Mouse (Mus musculus) embryo, embryonic 10.5 days (tissue): ENCODE measurements around the gene Ptf1a.
A peak's percentile ranks its signal among the peaks of the same experiment; 100 is the strongest.

Experiments used
- DNase-seq: peaks from one replicate; pipeline ENCODE4 v3.0.0-alpha.2; 2015; ENCODE audit warnings: low spot score

The Ptf1a gene

GRCm38 (mm10) chr2:19452531-19453055, 7.1 kb downstream of the Ptf1a start:
- peak; percentile 21 for DNase-seq

GRCm38 (mm10) chr2:19455228-19455627, 9.8 kb downstream of the Ptf1a start:
- peak; percentile 58 for DNase-seq

GRCm38 (mm10) chr2:19455857-19456482, 10.5 kb downstream of the Ptf1a start:
- DNase-seq, result no peak

GRCm38 (mm10) chr2:19458785-19459184, 13.3 kb downstream of the Ptf1a start:
- peak; percentile 65 for DNase-seq

GRCm38 (mm10) chr2:19461940-19462339, 16.5 kb downstream of the Ptf1a start:
- no peak for DNase-seq

- DNase-seq, result no peak
These were observed 44.8 kb downstream of the Ptf1a start for GRCm38 (mm10) chr2:19490262-19490661.
